Mouse (Mus musculus): ENCODE results near the gene Lypd5. TPM values are rescaled to one million over a fixed set of nuclear protein-coding genes. Genes with fewer than 3 reads are reported as not detected.
"Not testable (repeated sequence)": the region's sequence is repeated elsewhere in the genome, so short reads cannot be mapped to it uniquely, and the experiment has no call there.

Gene Lypd5
- polyA plus RNA-seq, 1 experiment = not detected

DNA sequence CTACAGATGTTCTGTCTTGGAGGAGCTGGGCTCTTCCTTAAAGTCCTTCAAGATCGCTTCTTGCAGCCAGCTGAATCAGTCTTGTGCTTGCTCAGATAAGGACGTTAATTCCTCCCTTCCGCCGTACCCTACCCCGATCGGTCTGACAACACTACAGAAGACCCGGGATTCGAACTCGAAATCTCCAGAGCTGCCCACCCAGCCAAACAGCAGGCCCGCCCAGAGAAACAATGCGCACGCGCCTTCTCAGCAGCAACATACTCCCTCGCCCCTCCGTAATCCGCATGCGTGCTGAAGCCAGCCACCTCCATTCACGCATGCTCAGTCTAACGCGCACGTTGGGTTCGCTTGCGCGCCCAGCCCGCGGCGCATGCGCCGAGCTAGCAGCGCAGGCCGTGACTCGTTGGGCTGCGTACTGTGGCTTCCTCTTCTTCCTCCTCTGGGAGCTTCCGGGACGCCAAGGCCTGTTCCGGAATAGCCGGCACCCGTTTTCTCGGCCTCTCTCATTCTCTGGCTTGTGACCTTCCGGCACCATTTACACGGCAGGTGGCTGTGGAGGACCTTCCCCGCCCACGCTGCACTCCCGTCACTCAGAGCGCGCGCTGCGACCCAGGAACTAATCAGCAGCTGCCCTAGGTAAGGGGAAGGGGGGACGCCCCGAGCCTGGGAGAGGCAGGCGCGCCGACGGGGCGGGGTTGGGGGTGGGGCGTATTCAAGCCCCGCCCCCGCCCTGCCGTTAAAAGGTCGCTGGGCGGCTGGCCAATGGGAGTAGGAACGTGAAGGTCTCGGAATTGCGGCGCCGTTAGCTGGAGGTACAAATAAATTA, 50.5 kb downstream of the Lypd5 start, which contains the start of gene Smg9:
Gene Smg9, plus strand, starts transcription at position 364 of the 826 bp plus-strand sequence.
- H3K4me3 ChIP-seq (ENCODE audit: extremely low read depth, insufficient read depth, insufficient read length) = peak within 1 kb of the TSS; percentile 75

DNA sequence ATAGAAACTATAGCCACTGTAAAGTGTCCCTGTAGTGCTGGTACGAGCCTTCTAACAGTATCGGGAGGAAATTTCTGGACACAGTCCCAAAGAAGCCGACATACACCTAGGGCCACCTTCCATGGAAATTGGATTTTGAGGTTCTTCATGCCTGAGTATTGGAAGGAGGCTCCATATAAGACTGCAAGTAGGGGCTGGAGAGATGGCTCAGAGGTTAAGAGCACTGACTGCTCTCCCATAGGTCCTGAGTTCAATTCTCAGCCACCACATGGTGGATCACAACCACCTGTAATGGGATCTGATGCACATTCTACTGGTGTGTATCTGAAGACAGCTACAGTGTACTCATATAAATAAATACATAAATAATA, 51.1 kb downstream of the Lypd5 start:
- DNase-seq (ENCODE audit: low read depth in 1 of 2, low spot score in 2 of 2) = no peak
- WGBS = 9% methylated on average over 3 of the region's 3 CpGs
- peak overlapping the region; percentile 75 for H3K4me3 ChIP-seq (ENCODE audit: extremely low read depth, insufficient read depth, insufficient read length)
- H3K36me3 ChIP-seq (ENCODE audit: control insufficient read depth, insufficient read depth, low read length) = peaks cover 14% of the 10 kb centered on the region
- no peaks in the 10 kb centered on the region for H3K27me3 ChIP-seq (ENCODE audit: control insufficient read depth, insufficient read depth, low read length)
- H3K4me1 ChIP-seq (ENCODE audit: control insufficient read depth, insufficient read depth, insufficient read length) = peaks cover 3% of the 10 kb centered on the region; the same call in 1 of the 2 replicates
- TF ChIP-seq POLR2A (IDR thresholded peaks at IDR 0.05; ENCODE audit: low read depth, low read length) = no peak
- no peak for TF ChIP-seq CTCF (IDR thresholded peaks at IDR 0.05; ENCODE audit: extremely low read depth, insufficient read depth, insufficient read length, insufficient replicate concordance)
- peak overlapping the region; percentile 37 for H3K27ac ChIP-seq (ENCODE audit: insufficient read depth, low read length)

More for the DNA sequence above, 50.5 kb downstream of the Lypd5 start, which contains the start of gene Smg9:
- peak; percentile 97 to 98 for DNase-seq (ENCODE audit: low read depth in 1 of 2, low spot score in 2 of 2)
- H3K4me1 ChIP-seq (ENCODE audit: control insufficient read depth, insufficient read depth, insufficient read length) = peaks cover 3% of the 10 kb centered on the region; the same call in 1 of the 2 replicates
- H3K27me3 ChIP-seq (ENCODE audit: control insufficient read depth, insufficient read depth, low read length) = no peaks in the 10 kb centered on the region
- peaks cover 10% of the 10 kb centered on the region for H3K36me3 ChIP-seq (ENCODE audit: control insufficient read depth, insufficient read depth, low read length)
- TF ChIP-seq POLR2A (IDR thresholded peaks at IDR 0.05; ENCODE audit: low read depth, low read length) (0 out of 2 replicates have a peak, but pooled peaks have one; percentile 62), CTCF (IDR thresholded peaks at IDR 0.05; ENCODE audit: extremely low read depth, insufficient read depth, insufficient read length, insufficient replicate concordance) (no peak)
- WGBS = 2% methylated on average over 66 of the region's 66 CpGs
- H3K27ac ChIP-seq (ENCODE audit: insufficient read depth, low read length) = peak within 1 kb of the TSS; percentile 98

DNA sequence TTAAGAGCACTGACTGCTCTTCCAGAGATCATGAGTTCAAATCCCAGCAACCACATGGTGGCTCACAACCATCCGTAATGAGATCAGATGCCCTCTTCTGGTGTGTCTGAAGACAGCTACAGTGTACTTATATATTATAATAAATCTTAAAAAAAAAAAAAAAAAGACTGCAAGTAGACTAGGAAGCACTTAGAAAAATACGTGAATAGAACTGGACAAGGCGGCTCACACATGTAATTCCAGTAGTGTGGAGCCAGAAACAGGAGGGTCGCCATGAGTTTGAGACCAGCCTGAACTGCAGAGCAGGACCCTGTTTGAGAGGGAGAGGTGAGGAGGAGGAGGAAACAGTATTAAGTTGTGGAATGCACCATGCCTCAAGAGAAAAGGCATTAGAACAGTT, 51.5 kb downstream of the Lypd5 start:
- 79% methylated on average over 4 of the region's 4 CpGs for WGBS
- H3K27me3 ChIP-seq (ENCODE audit: control insufficient read depth, insufficient read depth, low read length); H3K27ac ChIP-seq (ENCODE audit: insufficient read depth, low read length); H3K4me1 ChIP-seq (ENCODE audit: control insufficient read depth, insufficient read depth, insufficient read length); DNase-seq (ENCODE audit: low read depth in 1 of 2, low spot score in 2 of 2); H3K4me3 ChIP-seq (ENCODE audit: extremely low read depth, insufficient read depth, insufficient read length): not testable (repeated sequence)
- peaks cover 15% of the 10 kb centered on the region for H3K36me3 ChIP-seq (ENCODE audit: control insufficient read depth, insufficient read depth, low read length)

DNA sequence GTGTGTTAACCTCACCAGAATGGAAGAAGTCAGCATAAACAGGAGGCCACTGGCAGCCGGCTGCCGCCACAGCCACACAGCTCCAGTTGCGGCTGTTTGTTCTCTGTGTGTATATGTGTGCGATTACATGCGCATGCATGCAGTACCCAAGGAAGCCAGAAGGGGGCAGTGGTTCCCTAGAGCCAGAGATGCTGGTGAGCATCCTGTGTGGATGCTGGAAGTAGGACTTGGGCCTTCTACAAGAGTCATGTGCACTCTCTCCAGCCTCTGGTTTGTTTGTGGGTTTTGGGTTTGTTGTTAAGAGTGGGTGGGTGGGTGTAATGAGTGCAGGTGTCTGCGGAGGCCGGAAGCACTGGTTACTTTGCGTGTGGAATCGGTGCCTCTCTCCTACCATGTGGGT, 53.9 kb downstream of the Lypd5 start:
- Histone ChIP-seq H3K4me3 (ENCODE audit: extremely low read depth, insufficient read depth, insufficient read length) (no peak overlapping the region), H3K36me3 (ENCODE audit: control insufficient read depth, insufficient read depth, low read length) (peaks cover 22% of the 10 kb centered on the region), H3K4me1 (ENCODE audit: control insufficient read depth, insufficient read depth, insufficient read length) (peaks cover 3% of the 10 kb centered on the region; the same call in 1 of the 2 replicates), H3K27me3 (ENCODE audit: control insufficient read depth, insufficient read depth, low read length) (no peaks in the 10 kb centered on the region), H3K27ac (ENCODE audit: insufficient read depth, low read length) (no peak overlapping the region)
- 97% methylated on average over 9 of the region's 9 CpGs for WGBS
- TF ChIP-seq CTCF (IDR thresholded peaks at IDR 0.05; ENCODE audit: extremely low read depth, insufficient read depth, insufficient read length, insufficient replicate concordance) (peak; percentile 26; the same call in 1 of the 2 replicates), POLR2A (IDR thresholded peaks at IDR 0.05; ENCODE audit: low read depth, low read length) (no peak)
- DNase-seq (ENCODE audit: low read depth in 1 of 2, low spot score in 2 of 2) = no peak

Other genes with a start within 250 kb of the Lypd5 start
- gene Zfp112, start 236.9 kb upstream of the Lypd5 start, polyA plus RNA-seq (2012; rRNA removed) = 0.25 and 0.45 TPM in 2 replicates
- gene Zfp235, start 215.0 kb upstream of the Lypd5 start, polyA plus RNA-seq (2012; rRNA removed) = 2.5 and 6.0 TPM in 2 replicates
- 0.07 and 0.13 TPM in 2 replicates for gene Zfp114, start 174.1 kb upstream of the Lypd5 start, polyA plus RNA-seq (2012; rRNA removed)
- gene Zfp111, start 137.8 kb upstream of the Lypd5 start, polyA plus RNA-seq (2012; rRNA removed) = 0.42 and 0.56 TPM in 2 replicates
- gene Zfp109, start 111.6 kb upstream of the Lypd5 start, polyA plus RNA-seq (2012; rRNA removed) = 0.48 and 0.65 TPM in 2 replicates
- 0.16 TPM in 2 replicates for gene Zfp108, start 94.4 kb upstream of the Lypd5 start, polyA plus RNA-seq (2012; rRNA removed)
- gene Zfp93, start 78.8 kb upstream of the Lypd5 start, polyA plus RNA-seq (2012; rRNA removed) = 0.18 and 0.49 TPM in 2 replicates
- 3.1 and 4.7 TPM in 2 replicates for gene Zfp61, start 48.0 kb upstream of the Lypd5 start, polyA plus RNA-seq (2012; rRNA removed)
- gene Zfp94, start 32.5 kb upstream of the Lypd5 start, polyA plus RNA-seq (2012; rRNA removed) = 6.5 and 8.2 TPM in 2 replicates
- gene Tescl, start 15.3 kb upstream of the Lypd5 start, polyA plus RNA-seq (2012; rRNA removed) = 0.18 and 0.26 TPM in 2 replicates
- gene Kcnn4, start 21.1 kb downstream of the Lypd5 start, polyA plus RNA-seq (2012; rRNA removed) = 102 and 133 TPM in 2 replicates
- gene Smg9, start 50.4 kb downstream of the Lypd5 start, polyA plus RNA-seq (2012; rRNA removed) = 55.7 and 83.3 TPM in 2 replicates
- gene Irgc1, start 103.1 kb downstream of the Lypd5 start, polyA plus RNA-seq (2012; rRNA removed) = 6.5 and 19.9 TPM in 2 replicates
- 51.2 and 58.6 TPM in 2 replicates for gene Plaur, start 113.3 kb downstream of the Lypd5 start, polyA plus RNA-seq (2012; rRNA removed)
- 33.1 and 34.5 TPM in 2 replicates for gene Cadm4, start 132.8 kb downstream of the Lypd5 start, polyA plus RNA-seq (2012; rRNA removed)
- 4.0 and 5.9 TPM in 2 replicates for gene Zfp428, start 157.8 kb downstream of the Lypd5 start, polyA plus RNA-seq (2012; rRNA removed)
- not detected in 2 replicates for gene AC161166.1, start 163.3 kb downstream of the Lypd5 start, polyA plus RNA-seq (2012; rRNA removed)
- gene Irgq, start 181.5 kb downstream of the Lypd5 start, polyA plus RNA-seq (2012; rRNA removed) = 11.2 and 13.1 TPM in 2 replicates
- 0.23 and 0.36 TPM in 2 replicates for gene Pinlyp, start 196.9 kb downstream of the Lypd5 start, polyA plus RNA-seq (2012; rRNA removed)
- gene Xrcc1, start 197.1 kb downstream of the Lypd5 start, polyA plus RNA-seq (2012; rRNA removed) = 52.3 and 56.2 TPM in 2 replicates
- 23.2 and 27.3 TPM in 2 replicates for gene Ethe1, start 238.3 kb downstream of the Lypd5 start, polyA plus RNA-seq (2012; rRNA removed)
- gene Zfp575, start 238.4 kb downstream of the Lypd5 start, polyA plus RNA-seq (2012; rRNA removed) = 0.29 and 0.61 TPM in 2 replicates

Data from spleen, adult 2 months (tissue).